Mouse (Mus musculus): ENCODE data around the gene Rplp1. TPM values are rescaled to one million over a fixed set of nuclear protein-coding genes. Genes with fewer than 3 reads are reported as not detected.

The Rplp1 gene
- polyA plus RNA-seq, 1 experiment from 2014 or later, result 1,371 TPM

DNA sequence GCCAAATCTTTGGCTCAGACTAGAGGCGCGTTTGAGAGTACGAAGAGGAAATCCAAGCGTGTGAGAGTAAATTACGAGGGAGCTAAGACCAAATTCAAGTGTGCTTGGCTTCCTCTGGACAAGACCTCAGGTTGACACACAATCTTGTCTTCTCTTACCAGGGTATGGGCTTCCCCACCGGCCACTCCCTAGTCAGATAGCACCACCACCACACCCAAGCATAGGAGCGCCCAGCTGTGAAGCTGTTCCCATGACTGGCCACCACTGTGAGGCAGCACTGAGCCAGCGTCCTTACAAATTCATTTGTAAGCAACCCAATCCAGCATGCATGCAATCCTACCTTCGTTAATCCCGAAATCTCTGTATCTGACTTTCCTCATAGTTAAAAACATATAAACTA is 7.4 kb downstream of the Rplp1 start:
- H3K4me2 ChIP-seq (ENCODE audit: low read depth, low read length), result no peak overlapping the region
- peaks cover 4% of the 10 kb centered on the region for H3K36me3 ChIP-seq (ENCODE audit: control insufficient read depth, insufficient read depth, low read length)
- no peak for ATAC-seq
- H3K27ac ChIP-seq (ENCODE audit: low read length), result no peak overlapping the region
- H3K27me3 ChIP-seq (replicated peaks; ENCODE audit: control insufficient read depth, insufficient read depth, low read length), result 0 out of 2 replicates have a peak, but pooled peaks cover 2% of the 10 kb centered on the region
- 65% methylated on average over 10 of the region's 10 CpGs for WGBS
- H3K9me3 ChIP-seq (ENCODE audit: control insufficient read depth, low read length), result no peaks in the 10 kb centered on the region
- H3K4me1 ChIP-seq (ENCODE audit: control insufficient read depth, insufficient read depth, low read length), result peaks cover 8% of the 10 kb centered on the region
- H3K4me3 ChIP-seq (ENCODE audit: low read length), result no peak overlapping the region
- no peak overlapping the region for H3K9ac ChIP-seq (ENCODE audit: low read depth, low read length)

DNA sequence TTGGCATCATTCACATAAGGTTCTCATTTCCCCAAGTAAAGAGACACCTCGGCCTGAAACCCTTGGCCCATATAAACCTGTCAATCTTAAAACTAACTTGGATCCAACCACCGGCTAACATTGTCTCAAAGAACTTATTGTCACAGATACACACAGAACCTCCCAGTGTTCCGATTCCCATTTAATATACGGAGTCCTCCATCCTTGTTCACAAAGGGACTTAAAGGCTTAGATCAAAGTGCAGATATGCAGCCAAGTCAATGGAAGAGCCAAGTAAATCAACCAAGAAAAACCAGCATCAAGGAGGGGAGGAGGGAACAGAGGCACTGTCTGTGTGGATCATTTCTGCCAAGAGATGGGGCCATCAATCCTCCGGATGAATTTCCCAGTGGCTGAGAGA is 8.8 kb downstream of the Rplp1 start:
- ATAC-seq, result no peak

DNA sequence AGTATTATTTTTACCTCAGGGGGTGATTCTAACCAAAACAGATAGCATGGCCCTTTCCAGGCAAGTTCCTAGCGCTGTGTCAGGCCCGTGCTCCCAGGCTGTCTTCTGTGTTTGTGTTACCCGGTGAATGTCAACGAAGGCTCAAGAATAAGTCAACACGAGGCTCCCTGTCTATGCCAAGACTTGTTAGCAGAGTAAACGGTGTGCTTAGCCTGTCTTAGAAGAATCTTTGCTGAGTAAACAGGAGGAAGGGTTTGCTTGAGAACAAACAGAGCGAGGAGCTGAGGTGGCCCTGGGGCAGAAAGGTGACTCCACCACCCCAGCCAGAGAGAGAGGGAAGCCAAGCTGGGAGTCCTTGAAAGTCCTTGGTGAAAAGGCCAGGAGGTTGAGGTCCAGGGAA is 10.1 kb downstream of the Rplp1 start:
- no peak overlapping the region for H3K27ac ChIP-seq (ENCODE audit: low read length)
- no peak overlapping the region for H3K4me3 ChIP-seq (ENCODE audit: low read length)
- H3K4me1 ChIP-seq (ENCODE audit: control insufficient read depth, insufficient read depth, low read length), result peaks cover 10% of the 10 kb centered on the region
- H3K9ac ChIP-seq (ENCODE audit: low read depth, low read length), result no peak overlapping the region; the same call in 1 of the 2 replicates
- H3K36me3 ChIP-seq (ENCODE audit: control insufficient read depth, insufficient read depth, low read length), result no peaks in the 10 kb centered on the region
- H3K9me3 ChIP-seq (ENCODE audit: control insufficient read depth, low read length), result no peaks in the 10 kb centered on the region
- peak; percentile 32; the same call in 1 of the 2 replicates for ATAC-seq
- H3K4me2 ChIP-seq (ENCODE audit: low read depth, low read length), result no peak overlapping the region
- H3K27me3 ChIP-seq (replicated peaks; ENCODE audit: control insufficient read depth, insufficient read depth, low read length), result 0 out of 2 replicates have a peak, but pooled peaks cover 7% of the 10 kb centered on the region
- 19% methylated on average over 7 of the region's 7 CpGs for WGBS

More for the DNA sequence above, 8.8 kb downstream of the Rplp1 start:
- H3K4me3 ChIP-seq (ENCODE audit: low read length), result no peak overlapping the region
- no peak overlapping the region for H3K4me2 ChIP-seq (ENCODE audit: low read depth, low read length)
- 0 out of 2 replicates have a peak, but pooled peaks cover 2% of the 10 kb centered on the region for H3K27me3 ChIP-seq (replicated peaks; ENCODE audit: control insufficient read depth, insufficient read depth, low read length)
- H3K9me3 ChIP-seq (ENCODE audit: control insufficient read depth, low read length), result no peaks in the 10 kb centered on the region
- WGBS, result 69% methylated on average over 5 of the region's 5 CpGs
- H3K27ac ChIP-seq (ENCODE audit: low read length), result no peak overlapping the region
- H3K9ac ChIP-seq (ENCODE audit: low read depth, low read length), result no peak overlapping the region
- peaks cover 8% of the 10 kb centered on the region for H3K4me1 ChIP-seq (ENCODE audit: control insufficient read depth, insufficient read depth, low read length)
- no peaks in the 10 kb centered on the region for H3K36me3 ChIP-seq (ENCODE audit: control insufficient read depth, insufficient read depth, low read length)

DNA sequence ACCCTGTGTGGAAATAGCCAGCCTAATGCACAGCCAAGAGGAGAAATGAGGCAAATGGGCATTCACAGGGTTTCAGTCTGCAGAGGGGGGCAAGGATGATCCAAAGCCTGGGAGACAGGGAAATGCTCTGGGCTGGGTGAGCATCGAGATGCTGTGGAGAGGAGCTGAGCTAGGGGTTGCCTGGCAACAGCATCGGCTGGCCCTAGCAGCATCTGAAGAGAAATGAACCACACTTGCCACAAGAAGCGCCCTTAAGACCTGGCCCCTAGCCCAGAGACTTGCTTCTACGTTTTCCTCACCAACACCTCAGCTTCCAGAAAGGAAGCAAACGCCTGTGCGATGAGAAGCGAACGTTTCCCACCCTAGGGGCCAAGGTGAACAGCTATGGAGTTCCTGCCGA is 11.9 kb downstream of the Rplp1 start:
- 51% methylated on average over 9 of the region's 9 CpGs for WGBS
- ATAC-seq, result no peak
- H3K4me2 ChIP-seq (ENCODE audit: low read depth, low read length), result no peak overlapping the region
- H3K4me1 ChIP-seq (ENCODE audit: control insufficient read depth, insufficient read depth, low read length), result peaks cover 10% of the 10 kb centered on the region
- no peak overlapping the region for H3K4me3 ChIP-seq (ENCODE audit: low read length)
- no peaks in the 10 kb centered on the region for H3K36me3 ChIP-seq (ENCODE audit: control insufficient read depth, insufficient read depth, low read length)
- no peaks in the 10 kb centered on the region for H3K9me3 ChIP-seq (ENCODE audit: control insufficient read depth, low read length)
- H3K9ac ChIP-seq (ENCODE audit: low read depth, low read length), result no peak overlapping the region
- no peak overlapping the region for H3K27ac ChIP-seq (ENCODE audit: low read length)
- 0 out of 2 replicates have a peak, but pooled peaks cover 12% of the 10 kb centered on the region for H3K27me3 ChIP-seq (replicated peaks; ENCODE audit: control insufficient read depth, insufficient read depth, low read length)

GRCm38 (mm10) chr9:61901574-61901973 is 12.8 kb downstream of the Rplp1 start:
- no peak overlapping the region for H3K27ac ChIP-seq (ENCODE audit: low read length)
- no peaks in the 10 kb centered on the region for H3K9me3 ChIP-seq (ENCODE audit: control insufficient read depth, low read length)
- no peak overlapping the region for H3K4me3 ChIP-seq (ENCODE audit: low read length)
- peaks cover 10% of the 10 kb centered on the region for H3K4me1 ChIP-seq (ENCODE audit: control insufficient read depth, insufficient read depth, low read length)
- H3K9ac ChIP-seq (ENCODE audit: low read depth, low read length), result no peak overlapping the region
- no peaks in the 10 kb centered on the region for H3K36me3 ChIP-seq (ENCODE audit: control insufficient read depth, insufficient read depth, low read length)
- H3K27me3 ChIP-seq (replicated peaks; ENCODE audit: control insufficient read depth, insufficient read depth, low read length), result 0 out of 2 replicates have a peak, but pooled peaks cover 12% of the 10 kb centered on the region
- no peak for ATAC-seq
- 72% methylated on average over 4 of the region's 4 CpGs for WGBS
- H3K4me2 ChIP-seq (ENCODE audit: low read depth, low read length), result no peak overlapping the region

- H3K36me3 ChIP-seq (ENCODE audit: control insufficient read depth, insufficient read depth, low read length), result no peaks in the 10 kb centered on the region
- 0 out of 2 replicates have a peak, but pooled peaks cover 12% of the 10 kb centered on the region for H3K27me3 ChIP-seq (replicated peaks; ENCODE audit: control insufficient read depth, insufficient read depth, low read length)
- no peak overlapping the region for H3K9ac ChIP-seq (ENCODE audit: low read depth, low read length)
- no peak overlapping the region for H3K27ac ChIP-seq (ENCODE audit: low read length)
- H3K4me3 ChIP-seq (ENCODE audit: low read length), result no peak overlapping the region
- 5% methylated on average over 16 of the region's 16 CpGs for WGBS
- H3K9me3 ChIP-seq (ENCODE audit: control insufficient read depth, low read length), result no peaks in the 10 kb centered on the region
- H3K4me2 ChIP-seq (ENCODE audit: low read depth, low read length), result 0 out of 2 replicates have a peak overlapping the region, but pooled peaks have one; percentile 24
- H3K4me1 ChIP-seq (ENCODE audit: control insufficient read depth, insufficient read depth, low read length), result peaks cover 7% of the 10 kb centered on the region; the same call in 1 of the 2 replicates
- no peak for ATAC-seq
Observed at GRCm38 (mm10) chr9:61899804-61900203, 14.5 kb downstream of the Rplp1 start.

DNA sequence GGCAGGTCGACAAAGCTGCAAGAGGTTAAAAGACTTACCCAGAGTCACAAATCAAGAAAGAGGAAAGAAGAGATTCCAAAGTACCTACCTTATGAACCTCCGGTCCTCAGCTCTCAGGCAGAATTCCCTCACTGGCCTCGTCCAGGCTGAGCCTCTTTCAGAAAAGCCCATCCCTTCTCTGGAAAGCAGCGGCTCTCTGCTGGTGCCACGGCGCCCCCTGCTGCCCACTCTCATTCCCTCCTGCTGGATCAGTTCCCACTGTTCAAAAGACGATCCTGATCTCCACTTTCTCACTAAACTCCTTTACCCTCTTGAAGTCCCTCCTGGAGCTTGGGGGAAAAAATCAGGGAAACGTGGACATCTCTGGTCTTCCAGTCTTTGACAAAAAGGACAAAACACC is 15.9 kb downstream of the Rplp1 start:
- ATAC-seq, result peak; percentile 61; the same call in 1 of the 2 replicates
- WGBS, result 2% methylated on average over 7 of the region's 8 CpGs

GRCm38 (mm10) chr9:61895014-61895413 is 19.3 kb downstream of the Rplp1 start:
- H3K27me3 ChIP-seq (replicated peaks; ENCODE audit: control insufficient read depth, insufficient read depth, low read length), result 0 out of 2 replicates have a peak, but pooled peaks cover 10% of the 10 kb centered on the region
- WGBS, result 47% methylated on average over 8 of the region's 8 CpGs
- H3K27ac ChIP-seq (ENCODE audit: low read length), result no peak overlapping the region
- H3K4me3 ChIP-seq (ENCODE audit: low read length), result no peak overlapping the region
- no peak overlapping the region for H3K4me2 ChIP-seq (ENCODE audit: low read depth, low read length)
- no peak for ATAC-seq
- H3K9ac ChIP-seq (ENCODE audit: low read depth, low read length), result no peak overlapping the region
- H3K36me3 ChIP-seq (ENCODE audit: control insufficient read depth, insufficient read depth, low read length), result no peaks in the 10 kb centered on the region
- 0 out of 2 replicates have a peak, but pooled peaks cover 3% of the 10 kb centered on the region for H3K4me1 ChIP-seq (ENCODE audit: control insufficient read depth, insufficient read depth, low read length)
- no peaks in the 10 kb centered on the region for H3K9me3 ChIP-seq (ENCODE audit: control insufficient read depth, low read length)

More for the DNA sequence above, 15.9 kb downstream of the Rplp1 start:
- 0 out of 2 replicates have a peak, but pooled peaks cover 12% of the 10 kb centered on the region for H3K27me3 ChIP-seq (replicated peaks; ENCODE audit: control insufficient read depth, insufficient read depth, low read length)
- no peak overlapping the region for H3K4me2 ChIP-seq (ENCODE audit: low read depth, low read length)
- H3K9ac ChIP-seq (ENCODE audit: low read depth, low read length), result no peak overlapping the region
- H3K9me3 ChIP-seq (ENCODE audit: control insufficient read depth, low read length), result no peaks in the 10 kb centered on the region
- H3K4me1 ChIP-seq (ENCODE audit: control insufficient read depth, insufficient read depth, low read length), result 0 out of 2 replicates have a peak, but pooled peaks cover 3% of the 10 kb centered on the region
- no peak overlapping the region for H3K4me3 ChIP-seq (ENCODE audit: low read length)
- H3K27ac ChIP-seq (ENCODE audit: low read length), result no peak overlapping the region
- H3K36me3 ChIP-seq (ENCODE audit: control insufficient read depth, insufficient read depth, low read length), result no peaks in the 10 kb centered on the region

DNA sequence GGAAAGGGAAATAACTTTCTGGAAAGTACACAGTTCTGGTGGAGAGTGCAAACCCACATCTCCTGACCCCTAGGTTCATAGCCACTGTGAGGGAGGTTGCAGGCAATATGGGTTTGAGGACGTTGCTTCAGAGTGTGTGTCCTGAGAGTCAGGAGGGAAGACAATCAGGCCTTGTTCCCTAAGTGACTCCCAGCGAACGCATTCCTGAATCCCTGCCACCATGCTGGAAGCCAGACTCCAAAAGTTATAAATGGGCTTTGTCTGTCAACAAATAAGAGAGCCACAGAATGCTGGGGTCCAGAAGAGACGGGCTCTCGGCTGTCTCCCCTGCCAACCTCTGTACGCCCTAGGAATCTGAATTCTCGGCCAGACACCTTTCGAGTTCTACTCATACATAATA is 24.5 kb downstream of the Rplp1 start:
- Histone ChIP-seq H3K9ac (ENCODE audit: low read depth, low read length) (no peak overlapping the region), H3K27me3 (replicated peaks; ENCODE audit: control insufficient read depth, insufficient read depth, low read length) (no peaks in the 10 kb centered on the region), H3K4me3 (ENCODE audit: low read length) (no peak overlapping the region), H3K27ac (ENCODE audit: low read length) (no peak overlapping the region), H3K9me3 (ENCODE audit: control insufficient read depth, low read length) (no peaks in the 10 kb centered on the region), H3K4me2 (ENCODE audit: low read depth, low read length) (no peak overlapping the region), H3K4me1 (ENCODE audit: control insufficient read depth, insufficient read depth, low read length) (no peaks in the 10 kb centered on the region), H3K36me3 (ENCODE audit: control insufficient read depth, insufficient read depth, low read length) (no peaks in the 10 kb centered on the region)
- ATAC-seq, result no peak
- 63% methylated on average over 8 of the region's 8 CpGs for WGBS
